Mouse (Mus musculus) limb, embryonic 13.5 days (tissue): ENCODE results near the gene Arhgef2. TPM values are rescaled to one million over a fixed set of nuclear protein-coding genes. Genes with fewer than 3 reads are reported as not detected.

Experiments used
- ATAC-seq: fragments of 200-750 bp; cut with Nextera tagmentation; 2 replicates; pipeline ENCODE4 v1.8.0; 2017; ENCODE audit warnings: low read depth, moderate number of reproducible peaks, moderate TSS enrichment; ENCODE audit not compliant: low FRiP score
- H3K27ac ChIP-seq: fragments of 300-500 bp; sonication (generic); 2 replicates; pipeline ENCODE4 v1.5.1; 2015; ENCODE audit warnings: inconsistent platforms, mild to moderate bottlenecking, moderate library complexity
- H3K27me3 ChIP-seq: fragments of 300-500 bp; sonication (generic); 2 replicates; pipeline ENCODE4 v1.6.1; 2015; ENCODE audit warnings: mild to moderate bottlenecking, inconsistent platforms
- H3K36me3 ChIP-seq: fragments of 300-500 bp; sonication (generic); 2 replicates; pipeline ENCODE4 v1.6.1; 2015; ENCODE audit warnings: inconsistent platforms, mild to moderate bottlenecking, moderate library complexity
- H3K4me1 ChIP-seq: fragments of 300-500 bp; sonication (generic); 2 replicates; pipeline ENCODE4 v1.6.1; 2015; ENCODE audit warnings: inconsistent platforms
- H3K4me2 ChIP-seq: fragments of 300-500 bp; sonication (generic); replicated peaks from 2 replicates; pipeline ENCODE4 v1.6.1; 2015; ENCODE audit warnings: inconsistent platforms, mild to moderate bottlenecking, moderate library complexity
- H3K4me3 ChIP-seq: fragments of 300-500 bp; sonication (generic); 2 replicates; pipeline ENCODE4 v1.5.1; 2015; ENCODE audit warnings: moderate library complexity, mild to moderate bottlenecking, inconsistent platforms
- H3K9ac ChIP-seq: fragments of 300-500 bp; sonication (generic); 2 replicates; pipeline ENCODE4 v1.6.1; 2015; ENCODE audit warnings: mild to moderate bottlenecking, inconsistent platforms
- H3K9me3 ChIP-seq: fragments of 300-500 bp; sonication (generic); 2 replicates; pipeline ENCODE4 v1.6.1; 2016; ENCODE audit warnings: inconsistent platforms
- WGBS: fragments of 180-500 bp; shearing (Covaris S2); methylation state at CpG from one replicate; pipeline ENCODE4 v1.1.7; 2015; 5-methylcytosine and 5-hydroxymethylcytosine counted together
- polyA plus RNA-seq: library from polyadenylated mRNA; unstranded; fragments of >200 nt; fragmentation: Nextera tagmentation; extraction: Ambion mirVana; gene quantifications from 2 replicates; pipeline ENCODE4 v1.2.1, GENCODE M21; 2015

The Arhgef2 gene
- polyA plus RNA-seq, 1 experiment from 2014 or later = 105 TPM

DNA sequence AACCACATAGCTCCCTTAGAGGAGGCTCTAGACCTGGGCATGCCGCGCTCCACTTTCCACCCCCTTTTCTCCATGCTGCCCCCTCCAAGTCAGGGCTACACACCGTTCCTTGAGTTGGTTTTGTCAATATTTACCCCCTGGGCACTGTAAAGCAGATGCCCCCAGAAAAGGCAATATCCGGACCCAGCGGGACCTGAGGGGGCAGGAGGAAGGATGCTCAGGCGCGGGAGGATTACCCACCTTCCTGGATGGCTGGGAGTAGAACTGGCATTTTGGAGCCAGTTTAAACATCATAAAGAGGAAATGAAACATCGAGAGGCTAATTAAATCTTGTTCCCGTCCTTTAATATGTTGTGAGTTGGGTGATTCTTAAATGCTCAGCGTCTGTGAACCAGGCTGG is 43.4 kb downstream of the Arhgef2 start:
- H3K9ac ChIP-seq = no peak overlapping the region
- H3K4me3 ChIP-seq = no peak overlapping the region
- 0 out of 2 replicates have a peak, but pooled peaks cover 3% of the 10 kb centered on the region for H3K4me1 ChIP-seq
- no peak overlapping the region for H3K4me2 ChIP-seq
- no peaks in the 10 kb centered on the region for H3K27me3 ChIP-seq
- 69% methylated on average over 10 of the region's 10 CpGs for WGBS
- no peak overlapping the region for H3K27ac ChIP-seq
- H3K9me3 ChIP-seq = no peaks in the 10 kb centered on the region
- ATAC-seq = no peak
- H3K36me3 ChIP-seq = peaks cover 46% of the 10 kb centered on the region

DNA sequence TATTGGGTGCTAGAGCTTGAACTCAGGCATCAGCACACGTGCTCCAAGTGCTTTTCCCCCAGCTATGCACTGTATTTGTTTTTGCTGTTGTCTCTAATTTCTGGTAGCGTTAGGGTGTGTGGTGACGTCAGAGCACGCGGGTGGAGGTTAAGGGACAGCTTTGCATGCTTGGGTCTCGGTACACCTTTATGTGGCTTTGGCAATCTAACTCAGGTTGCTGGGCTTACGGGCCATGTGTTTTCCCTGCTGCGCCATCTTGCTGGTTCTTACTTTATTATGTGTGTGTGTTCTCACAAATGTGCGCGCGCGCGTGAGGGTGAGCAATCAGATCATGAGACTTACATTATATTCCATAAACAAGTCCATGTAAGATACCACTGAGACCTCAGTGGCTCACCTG is 44.2 kb downstream of the Arhgef2 start:
- WGBS = 98% methylated on average over 13 of the region's 13 CpGs

DNA sequence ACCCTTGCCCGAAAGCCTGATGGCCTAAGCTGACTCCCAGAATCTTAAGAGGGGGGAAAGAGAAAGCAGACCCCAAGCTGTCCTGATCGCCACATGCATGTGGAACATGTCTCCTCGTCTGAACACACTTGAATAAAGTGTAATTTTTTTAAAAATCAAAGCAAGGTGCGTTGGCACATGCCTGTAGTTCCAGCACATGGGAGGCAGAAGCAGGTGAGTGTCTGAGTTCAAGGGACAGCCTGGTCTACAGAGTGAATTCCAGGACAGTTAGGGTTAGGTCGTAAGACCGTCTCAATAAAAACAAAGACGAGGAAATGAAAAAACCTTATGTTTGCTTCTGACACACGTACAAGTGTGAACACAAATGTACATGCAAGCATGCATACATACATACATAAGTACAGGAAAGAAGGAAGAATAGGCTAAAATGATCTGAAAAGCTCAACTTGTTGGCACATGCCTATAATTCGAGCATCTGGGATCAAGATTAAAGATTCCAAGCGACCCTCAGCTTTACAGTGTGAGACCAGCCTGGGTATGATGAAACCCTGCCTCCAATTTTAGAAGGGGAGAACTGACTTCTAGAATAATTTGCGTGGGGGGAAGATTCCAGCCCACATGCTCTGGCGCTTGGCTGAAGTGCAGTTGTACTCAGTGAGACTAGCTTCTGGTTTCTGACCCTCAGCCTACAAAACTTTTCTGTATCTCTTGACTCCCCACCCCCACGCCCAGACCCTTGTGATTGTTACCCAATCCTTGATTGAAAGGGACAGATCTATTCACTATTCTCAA is 45.1 kb downstream of the Arhgef2 start:
- H3K4me2 ChIP-seq = no peak overlapping the region
- H3K9me3 ChIP-seq = no peaks in the 10 kb centered on the region
- H3K9ac ChIP-seq = no peak overlapping the region
- no peak overlapping the region for H3K4me3 ChIP-seq
- 73% methylated on average over 13 of the region's 13 CpGs for WGBS
- 0 out of 2 replicates have a peak, but pooled peaks cover 12% of the 10 kb centered on the region for H3K4me1 ChIP-seq
- H3K27ac ChIP-seq = no peak overlapping the region; the same call in 1 of the 2 replicates
- H3K36me3 ChIP-seq = peaks cover 29% of the 10 kb centered on the region
- ATAC-seq = no peak
- no peaks in the 10 kb centered on the region for H3K27me3 ChIP-seq

More for the DNA sequence above, 44.2 kb downstream of the Arhgef2 start:
- Histone ChIP-seq H3K36me3 (peaks cover 38% of the 10 kb centered on the region), H3K4me1 (0 out of 2 replicates have a peak, but pooled peaks cover 8% of the 10 kb centered on the region), H3K9me3 (no peaks in the 10 kb centered on the region), H3K27me3 (no peaks in the 10 kb centered on the region), H3K4me3 (no peak overlapping the region), H3K4me2 (no peak overlapping the region), H3K9ac (no peak overlapping the region), H3K27ac (no peak overlapping the region)
- no peak for ATAC-seq

DNA sequence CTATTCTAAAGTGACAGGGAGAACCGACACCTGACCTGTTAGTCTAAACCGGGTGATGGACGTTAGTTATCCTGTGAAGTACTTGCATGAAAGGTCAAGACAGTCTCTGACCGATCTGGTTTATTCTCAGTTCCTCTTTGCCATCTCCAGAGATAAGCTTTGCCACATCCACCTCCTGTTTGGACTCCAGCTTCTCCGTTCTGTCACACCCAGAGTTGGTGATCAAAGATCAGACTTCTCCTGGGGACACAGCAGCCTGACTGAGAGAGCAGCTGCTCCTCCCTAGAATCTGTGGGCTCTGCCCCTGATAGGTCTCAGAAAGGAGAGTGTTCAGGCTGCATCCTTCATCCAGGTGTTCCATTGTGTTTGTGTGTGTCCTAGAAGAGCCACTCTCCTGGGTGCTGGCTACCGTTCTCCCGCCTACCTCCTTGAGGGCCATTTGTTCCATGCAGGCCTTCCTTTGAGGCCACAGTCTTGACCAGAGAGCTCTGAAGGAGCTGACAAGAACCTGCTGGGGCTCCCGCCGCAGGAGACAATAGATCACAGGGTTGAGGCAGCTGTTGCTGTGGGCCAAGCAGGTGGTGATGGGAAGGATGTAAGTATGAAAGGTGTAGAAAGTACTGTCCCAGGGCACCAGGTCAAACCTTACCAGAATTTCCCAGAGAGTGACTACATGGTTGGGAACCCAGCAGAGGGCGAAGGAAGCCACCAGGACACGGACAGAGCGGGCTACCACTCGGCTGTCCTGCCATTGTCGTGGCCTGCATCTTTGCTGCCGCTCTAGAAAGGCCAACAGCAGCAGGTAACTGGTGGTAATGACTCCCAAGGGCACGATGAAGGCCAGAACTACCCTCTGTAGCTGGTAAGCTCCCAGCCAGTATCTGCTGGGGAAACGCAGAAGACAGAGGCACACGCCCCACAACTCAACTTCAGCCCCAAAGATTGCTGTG is 46.2 kb downstream of the Arhgef2 start:
- no peaks in the 10 kb centered on the region for H3K9me3 ChIP-seq
- no peak overlapping the region for H3K27ac ChIP-seq
- no peaks in the 10 kb centered on the region for H3K27me3 ChIP-seq
- no peak overlapping the region for H3K4me2 ChIP-seq
- no peak overlapping the region for H3K9ac ChIP-seq
- peaks cover 19% of the 10 kb centered on the region for H3K36me3 ChIP-seq
- H3K4me1 ChIP-seq = 0 out of 2 replicates have a peak, but pooled peaks cover 12% of the 10 kb centered on the region
- 71% methylated on average over 18 of the region's 18 CpGs for WGBS
- no peak for ATAC-seq
- no peak overlapping the region for H3K4me3 ChIP-seq

DNA sequence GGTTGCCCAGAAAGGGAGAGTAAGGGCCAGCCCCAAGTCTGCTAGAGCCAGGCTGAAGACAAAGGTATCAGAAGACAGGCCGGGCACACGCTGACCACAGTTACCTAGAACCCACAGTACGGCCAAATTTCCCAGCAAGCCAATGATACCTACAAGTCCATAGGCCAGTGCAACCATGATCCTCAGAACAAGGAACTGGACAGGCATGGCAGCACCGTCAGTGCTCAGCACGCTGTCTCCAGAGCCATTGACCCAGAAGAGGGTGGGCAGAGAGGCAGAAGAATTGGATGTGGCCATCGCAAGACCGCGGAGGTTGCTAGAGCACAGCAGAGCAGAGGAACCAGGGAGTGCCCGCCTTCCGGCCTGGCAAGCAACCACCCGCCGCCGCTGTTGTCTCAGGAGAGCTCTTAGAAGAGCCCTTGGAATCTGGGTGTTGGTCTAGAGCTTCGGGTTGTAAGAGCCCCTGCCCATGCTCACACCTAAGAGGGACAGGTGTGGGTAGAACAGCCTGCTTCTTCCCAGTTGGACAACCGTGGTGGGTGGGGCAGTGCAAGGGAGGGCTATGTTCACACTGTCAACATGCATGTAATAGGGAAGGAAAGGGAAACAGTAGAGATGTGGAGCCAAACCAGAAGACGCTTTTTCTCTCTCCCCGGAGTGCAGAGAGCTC is 47.2 kb downstream of the Arhgef2 start, which contains the start of gene Rxfp4:
Rxfp4 (minus strand) TSS at position 297 of the 670 bp plus-strand sequence.
- no peak for ATAC-seq
- 83% methylated on average over 17 of the region's 17 CpGs for WGBS

DNA sequence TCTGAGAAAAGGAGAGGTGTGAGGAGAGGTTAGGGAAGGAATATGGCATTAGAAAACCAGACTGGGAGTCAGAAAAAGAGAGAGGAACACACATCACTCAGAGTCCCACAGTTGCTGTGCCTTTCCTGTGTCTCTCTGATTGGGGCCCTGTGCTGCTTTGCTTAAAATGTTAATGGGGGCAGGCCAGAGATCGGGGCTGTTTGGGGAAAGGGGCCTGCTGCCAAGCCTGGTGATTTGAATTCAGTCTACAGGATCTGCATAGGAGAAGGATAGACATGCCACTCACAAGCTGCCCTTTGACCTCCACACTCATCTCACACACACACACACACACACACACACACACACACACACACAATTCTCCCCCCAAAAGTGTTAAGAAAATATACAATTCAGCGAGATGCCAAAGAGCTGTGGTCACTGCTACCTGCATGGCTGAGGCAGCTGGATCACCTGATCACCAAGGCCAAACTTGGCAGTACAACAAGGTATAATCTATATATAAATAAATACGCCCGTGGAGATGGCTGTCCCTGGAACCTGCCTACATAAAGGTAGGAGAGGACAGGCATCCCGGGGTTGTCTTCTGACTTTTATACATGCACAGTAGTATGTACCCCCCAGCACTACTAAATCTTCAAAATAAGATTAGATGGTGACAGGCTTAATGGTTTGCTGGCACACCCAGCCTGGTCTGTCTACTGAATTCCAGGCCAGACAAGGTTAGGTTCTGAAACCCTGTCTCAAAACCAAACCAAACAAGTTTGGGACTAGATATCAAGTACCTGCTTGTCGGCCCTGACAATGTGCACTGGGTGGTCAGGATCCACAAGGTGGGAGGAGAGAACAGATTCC is 48.0 kb downstream of the Arhgef2 start:
- peak overlapping the region; percentile 48; the same call in 1 of the 2 replicates for H3K27ac ChIP-seq
- H3K4me1 ChIP-seq = 0 out of 2 replicates have a peak, but pooled peaks cover 12% of the 10 kb centered on the region
- H3K4me3 ChIP-seq = no peak overlapping the region
- no peaks in the 10 kb centered on the region for H3K9me3 ChIP-seq
- H3K36me3 ChIP-seq = peaks cover 1% of the 10 kb centered on the region; the same call in 1 of the 2 replicates
- ATAC-seq = peak; percentile 30; the same call in 1 of the 2 replicates
- no peaks in the 10 kb centered on the region for H3K27me3 ChIP-seq
- 72% methylated on average over 6 of the region's 6 CpGs for WGBS
- no peak overlapping the region for H3K9ac ChIP-seq
- no peak overlapping the region for H3K4me2 ChIP-seq

More for the DNA sequence above, 47.2 kb downstream of the Arhgef2 start, which contains the start of gene Rxfp4:
- H3K27me3 ChIP-seq = no peaks in the 10 kb centered on the region
- no peaks in the 10 kb centered on the region for H3K9me3 ChIP-seq
- H3K4me3 ChIP-seq = no peak within 1 kb of the TSS
- no peak within 1 kb of the TSS for H3K4me2 ChIP-seq
- H3K36me3 ChIP-seq = peaks cover 9% of the 10 kb centered on the region
- H3K27ac ChIP-seq = peak within 1 kb of the TSS; percentile 48; the same call in 1 of the 2 replicates
- no peak within 1 kb of the TSS for H3K9ac ChIP-seq
- 0 out of 2 replicates have a peak, but pooled peaks cover 12% of the 10 kb centered on the region for H3K4me1 ChIP-seq

DNA sequence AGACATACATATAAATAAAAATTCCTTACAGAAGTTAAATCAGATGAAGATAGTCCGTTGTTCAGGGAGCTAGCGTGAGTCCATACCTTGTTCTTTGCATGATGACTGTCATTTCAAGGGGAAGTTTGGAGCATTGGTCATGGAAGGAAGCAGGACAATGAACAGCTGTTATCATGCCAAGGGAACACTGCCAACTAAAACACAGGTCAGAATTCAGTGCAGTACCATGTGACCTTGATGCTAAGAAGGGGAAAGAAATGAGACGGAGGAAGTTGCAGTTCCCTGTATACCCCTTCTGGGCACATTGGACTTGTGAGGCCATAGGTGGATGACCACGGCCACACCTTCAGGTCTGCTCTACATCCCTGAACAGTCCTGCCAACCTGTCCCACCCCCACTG is 48.9 kb downstream of the Arhgef2 start:
- Histone ChIP-seq H3K27me3 (no peaks in the 10 kb centered on the region), H3K4me2 (no peak overlapping the region), H3K27ac (no peak overlapping the region), H3K4me3 (no peak overlapping the region), H3K36me3 (no peaks in the 10 kb centered on the region), H3K4me1 (0 out of 2 replicates have a peak, but pooled peaks cover 12% of the 10 kb centered on the region), H3K9ac (no peak overlapping the region), H3K9me3 (no peaks in the 10 kb centered on the region)
- WGBS = 77% methylated on average over 4 of the region's 4 CpGs
- ATAC-seq = no peak; the same call in 1 of the 2 replicates

DNA sequence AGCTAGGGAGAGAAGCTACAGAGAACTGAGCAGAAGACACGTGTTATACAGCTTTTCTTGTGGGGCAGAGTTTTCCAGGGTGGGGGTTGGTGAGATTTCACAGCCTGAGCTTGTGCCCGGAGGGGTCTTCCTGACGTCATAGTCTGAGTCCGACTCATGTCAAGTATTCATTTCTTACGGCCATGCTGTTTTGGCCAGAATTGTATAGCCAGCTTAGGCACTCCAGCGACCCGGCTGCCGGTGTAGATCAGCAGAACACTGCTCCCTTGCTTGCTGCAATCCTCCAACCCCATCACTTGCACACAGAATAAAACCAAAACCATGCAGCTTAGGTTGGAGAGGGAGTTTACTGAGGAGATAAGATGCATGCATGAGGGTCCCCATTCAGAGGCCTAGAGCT is 49.9 kb downstream of the Arhgef2 start:
- Histone ChIP-seq H3K4me2 (no peak overlapping the region), H3K27ac (no peak overlapping the region), H3K9me3 (no peaks in the 10 kb centered on the region), H3K9ac (no peak overlapping the region), H3K27me3 (no peaks in the 10 kb centered on the region), H3K4me1 (0 out of 2 replicates have a peak, but pooled peaks cover 12% of the 10 kb centered on the region), H3K4me3 (no peak overlapping the region), H3K36me3 (no peaks in the 10 kb centered on the region)
- no peak for ATAC-seq
- 79% methylated on average over 8 of the region's 8 CpGs for WGBS

DNA sequence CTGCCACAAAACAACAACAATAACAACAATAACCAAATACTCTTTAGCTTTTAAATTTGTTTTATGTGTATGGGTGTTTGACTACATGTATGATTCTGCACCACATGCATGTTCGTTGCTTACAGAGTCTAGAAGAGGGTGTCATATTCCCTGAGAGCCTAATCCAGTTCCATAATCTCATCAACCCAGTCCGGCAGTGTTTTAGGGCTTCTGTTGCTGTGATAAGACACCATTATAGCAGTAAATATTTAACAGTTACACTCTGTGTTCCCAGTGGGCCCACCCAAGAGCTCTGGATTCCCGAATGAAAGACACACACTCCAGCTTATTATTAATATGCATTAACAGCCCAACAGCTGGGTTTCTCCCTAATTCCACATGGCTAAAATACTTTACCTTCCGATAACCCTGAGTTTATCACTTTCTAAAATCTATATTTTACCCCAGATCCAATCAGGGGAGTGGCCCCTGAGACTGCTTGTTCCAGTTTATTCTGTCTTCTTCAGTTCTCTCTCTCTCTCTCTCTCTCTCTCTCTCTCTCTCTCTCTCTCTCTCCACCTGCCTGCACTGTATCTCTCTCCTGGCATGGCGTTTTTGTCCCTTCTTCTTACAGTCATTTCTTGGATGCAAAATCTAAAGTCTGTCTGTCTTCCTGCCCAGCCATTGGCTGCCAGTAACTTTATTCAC is 52.8 kb downstream of the Arhgef2 start:
- WGBS = 60% methylated on average over 5 of the region's 5 CpGs
- Histone ChIP-seq H3K4me1 (0 out of 2 replicates have a peak, but pooled peaks cover 8% of the 10 kb centered on the region), H3K4me2 (no peak overlapping the region), H3K27ac (no peak overlapping the region), H3K36me3 (no peaks in the 10 kb centered on the region), H3K27me3 (no peaks in the 10 kb centered on the region), H3K9me3 (no peaks in the 10 kb centered on the region), H3K9ac (no peak overlapping the region), H3K4me3 (no peak overlapping the region)
- no peak for ATAC-seq

DNA sequence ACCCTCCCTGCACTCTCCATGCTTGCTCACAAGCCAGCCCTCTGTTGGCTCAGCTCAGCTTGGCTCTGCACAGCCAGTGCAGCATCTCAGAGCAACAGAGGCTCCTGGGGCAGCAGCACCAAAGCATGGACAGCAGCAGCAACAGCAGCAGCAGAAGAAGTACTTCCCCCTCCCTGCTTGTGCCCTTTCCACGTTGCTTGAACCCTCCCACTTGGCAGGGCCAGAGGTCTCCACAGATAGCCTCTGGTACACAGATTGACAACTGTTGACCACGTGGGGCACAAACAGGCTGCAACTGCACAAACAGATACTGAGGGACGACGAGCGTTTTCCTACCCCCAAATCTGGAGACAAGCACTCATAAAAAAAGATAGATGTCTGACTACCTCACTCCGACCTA is 54.0 kb downstream of the Arhgef2 start:
- Histone ChIP-seq H3K4me3 (no peak overlapping the region), H3K4me1 (0 out of 2 replicates have a peak, but pooled peaks cover 4% of the 10 kb centered on the region), H3K9ac (no peak overlapping the region), H3K4me2 (no peak overlapping the region), H3K27ac (no peak overlapping the region), H3K27me3 (no peaks in the 10 kb centered on the region), H3K36me3 (no peaks in the 10 kb centered on the region), H3K9me3 (no peaks in the 10 kb centered on the region)
- 26% methylated on average over 6 of the region's 6 CpGs for WGBS
- ATAC-seq = no peak
